Mouse (Mus musculus): ENCODE results near the gene Lum.

Lum gene

GRCm38 (mm10) chr10:97564957-97565856 is at the start of gene Lum:
Lum (plus strand) TSS chr10:97565128.
- DNase-seq (ENCODE audit: low spot score in 2 of 2), result no peak

GRCm38 (mm10) chr10:97523366-97523765 is 41.6 kb upstream of the Lum start:
- no peak for DNase-seq (ENCODE audit: low spot score in 2 of 2)

- DNase-seq (ENCODE audit: low spot score in 2 of 2), result no peak
Measured at GRCm38 (mm10) chr10:97535697-97536096, 29.2 kb upstream of the Lum start.

GRCm38 (mm10) chr10:97536921-97537320 is 28.0 kb upstream of the Lum start:
- DNase-seq (ENCODE audit: low spot score in 2 of 2), result no peak

DNA sequence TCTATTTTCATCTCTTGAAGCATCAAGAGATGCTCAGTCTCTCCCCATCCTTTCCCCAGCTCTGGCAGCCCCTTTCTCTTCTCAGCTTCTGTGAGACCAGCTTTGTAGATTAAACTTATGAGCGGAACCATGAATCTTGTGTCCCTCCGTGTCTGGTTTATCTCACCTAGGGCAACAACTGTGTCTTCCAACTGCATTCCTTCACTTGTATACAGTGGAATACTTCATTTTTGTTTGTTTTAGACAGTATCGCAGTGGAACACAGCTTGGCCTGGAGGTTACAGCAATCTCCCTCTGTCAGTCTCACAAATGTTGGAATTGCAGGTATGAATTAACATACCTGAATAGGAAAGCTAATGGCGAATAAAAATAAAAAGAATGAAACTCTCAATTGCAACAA is 26.7 kb upstream of the Lum start:
- no peak for DNase-seq (ENCODE audit: low spot score in 2 of 2)

GRCm38 (mm10) chr10:97547740-97548139 is 17.2 kb upstream of the Lum start:
- no peak for DNase-seq (ENCODE audit: low spot score in 2 of 2)

- no peak for DNase-seq (ENCODE audit: low spot score in 2 of 2)
Measured at GRCm38 (mm10) chr10:97567489-97568135, 2.7 kb downstream of the Lum start.

- DNase-seq (ENCODE audit: low spot score in 2 of 2), result no peak
Measured at GRCm38 (mm10) chr10:97582543-97583231, 17.8 kb downstream of the Lum start.

DNA sequence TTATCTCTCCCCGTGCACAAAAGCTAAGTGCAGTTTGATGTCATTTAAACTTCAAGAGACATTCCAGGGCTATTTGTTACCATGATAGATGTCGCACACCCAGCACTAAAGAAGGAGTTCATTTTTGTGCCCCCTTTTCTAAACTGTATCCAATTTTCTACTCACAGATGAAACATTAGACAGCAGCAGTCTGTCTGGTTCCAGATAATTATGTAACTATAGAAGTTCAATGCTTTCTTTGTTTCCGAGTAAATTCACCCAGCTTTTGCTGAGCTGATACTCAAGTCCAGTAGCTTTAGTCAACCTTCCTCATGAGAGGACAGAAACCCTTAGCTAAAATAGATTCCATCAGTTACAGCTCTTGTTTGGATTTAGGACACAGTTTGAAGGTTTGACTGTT is 19.2 kb downstream of the Lum start:
- DNase-seq (ENCODE audit: low spot score in 2 of 2), result no peak

GRCm38 (mm10) chr10:97587159-97587558 is 22.2 kb downstream of the Lum start:
- no peak for DNase-seq (ENCODE audit: low spot score in 2 of 2)

GRCm38 (mm10) chr10:97589574-97589973 is 24.6 kb downstream of the Lum start:
- DNase-seq (ENCODE audit: low spot score in 2 of 2), result no peak

- no peak for DNase-seq (ENCODE audit: low spot score in 2 of 2)
Measured at GRCm38 (mm10) chr10:97591036-97591435, 26.1 kb downstream of the Lum start.

- DNase-seq (ENCODE audit: low spot score in 2 of 2), result no peak
Measured at GRCm38 (mm10) chr10:97591685-97592084, 26.8 kb downstream of the Lum start.

GRCm38 (mm10) chr10:97595680-97596079 is 30.8 kb downstream of the Lum start:
- no peak for DNase-seq (ENCODE audit: low spot score in 2 of 2)

- no peak for DNase-seq (ENCODE audit: low spot score in 2 of 2)
Measured at GRCm38 (mm10) chr10:97601744-97602143, 36.8 kb downstream of the Lum start.

DNA sequence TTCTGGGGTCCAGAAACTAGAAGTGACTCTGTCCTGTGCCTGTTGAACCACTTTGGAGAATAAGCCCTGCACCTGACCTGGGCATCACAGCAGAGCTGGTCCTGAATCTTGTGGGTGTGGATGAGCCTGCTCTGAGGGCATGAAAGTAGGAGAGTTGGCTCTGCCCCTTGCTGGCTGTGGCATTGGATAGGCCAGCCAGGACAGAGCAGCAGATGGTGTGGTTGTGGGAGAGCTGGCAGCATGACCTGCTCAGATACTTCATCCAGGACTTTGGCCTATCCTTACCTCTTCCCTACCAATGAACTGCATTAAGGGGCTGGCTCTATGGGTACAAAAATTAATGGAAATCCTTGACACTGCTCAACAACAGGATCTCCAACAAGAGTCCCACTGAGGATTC is 38.3 kb downstream of the Lum start:
- no peak for DNase-seq (ENCODE audit: low spot score in 2 of 2)

DNA sequence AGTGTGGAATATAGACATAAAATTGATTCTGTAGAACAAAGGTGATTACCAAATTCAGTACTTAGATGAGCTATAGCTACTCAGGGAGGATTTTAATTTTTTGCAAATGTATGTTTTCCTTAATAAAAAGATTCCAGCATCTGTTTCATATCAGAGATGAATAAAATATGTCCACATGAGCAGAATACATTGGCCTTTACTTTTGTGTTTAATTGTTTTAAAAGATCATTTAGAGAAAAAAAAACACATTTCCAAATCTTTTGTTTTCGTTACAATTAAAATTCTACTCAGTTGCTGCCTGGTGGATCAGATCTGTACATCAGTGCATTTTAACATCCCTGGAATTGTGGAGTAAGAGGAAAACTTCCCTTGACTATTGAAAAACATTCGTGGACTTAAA is 41.7 kb downstream of the Lum start, which contains the start of gene Kera:
Kera (plus strand) TSS at position 301 of the 400 bp plus-strand sequence.
- DNase-seq (ENCODE audit: low spot score in 2 of 2), result no peak
